Mouse (Mus musculus): ENCODE results near the gene Tex12.
A peak's percentile ranks its signal among the peaks of the same experiment; 100 is the strongest.

Gene Tex12

GRCm38 (mm10) chr9:50561145-50561917, at the start of gene Tex12:
Gene Tex12, minus strand, starts transcription at chr9:50561325.
- no peak for DNase-seq (ENCODE audit: extremely low read depth, low read depth)

DNA sequence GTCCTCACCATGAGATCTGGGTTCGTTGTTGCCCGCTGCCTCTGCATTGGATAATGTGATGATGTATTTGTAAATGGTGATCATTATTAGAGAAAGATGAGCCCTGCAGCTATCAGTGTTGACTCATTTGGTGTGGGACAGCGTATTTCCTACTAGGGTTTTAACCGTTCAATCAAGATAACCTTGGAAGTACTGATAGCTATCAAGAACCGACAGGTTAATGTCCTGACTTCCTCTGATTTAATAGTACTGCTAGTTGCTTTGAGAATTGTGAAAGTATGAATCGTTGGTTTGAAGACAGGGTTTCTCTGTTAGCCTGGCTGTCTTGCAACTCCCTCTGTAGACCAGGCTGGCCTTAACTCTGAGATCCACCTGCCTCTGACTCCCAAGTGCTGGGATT, 43.2 kb upstream of the Tex12 start:
- DNase-seq (ENCODE audit: extremely low read depth, low read depth) = no peak

DNA sequence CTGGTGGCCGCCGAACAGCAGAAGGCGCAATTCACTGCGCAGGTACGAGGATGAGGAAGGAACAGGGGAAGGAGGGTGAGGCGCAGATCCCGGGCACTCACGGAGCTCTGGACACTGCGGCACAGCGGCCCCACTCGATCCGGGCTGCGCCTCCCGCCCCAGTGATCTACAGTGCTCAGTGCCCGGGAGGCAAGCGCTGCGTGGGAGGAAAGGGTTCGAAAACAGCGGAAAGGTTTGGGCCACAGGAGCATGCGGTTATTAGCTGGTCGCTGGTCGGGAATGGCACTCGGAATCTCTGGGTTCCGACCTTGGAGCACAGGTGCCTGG, 42.8 kb upstream of the Tex12 start:
- DNase-seq (ENCODE audit: extremely low read depth, low read depth) = no peak

DNA sequence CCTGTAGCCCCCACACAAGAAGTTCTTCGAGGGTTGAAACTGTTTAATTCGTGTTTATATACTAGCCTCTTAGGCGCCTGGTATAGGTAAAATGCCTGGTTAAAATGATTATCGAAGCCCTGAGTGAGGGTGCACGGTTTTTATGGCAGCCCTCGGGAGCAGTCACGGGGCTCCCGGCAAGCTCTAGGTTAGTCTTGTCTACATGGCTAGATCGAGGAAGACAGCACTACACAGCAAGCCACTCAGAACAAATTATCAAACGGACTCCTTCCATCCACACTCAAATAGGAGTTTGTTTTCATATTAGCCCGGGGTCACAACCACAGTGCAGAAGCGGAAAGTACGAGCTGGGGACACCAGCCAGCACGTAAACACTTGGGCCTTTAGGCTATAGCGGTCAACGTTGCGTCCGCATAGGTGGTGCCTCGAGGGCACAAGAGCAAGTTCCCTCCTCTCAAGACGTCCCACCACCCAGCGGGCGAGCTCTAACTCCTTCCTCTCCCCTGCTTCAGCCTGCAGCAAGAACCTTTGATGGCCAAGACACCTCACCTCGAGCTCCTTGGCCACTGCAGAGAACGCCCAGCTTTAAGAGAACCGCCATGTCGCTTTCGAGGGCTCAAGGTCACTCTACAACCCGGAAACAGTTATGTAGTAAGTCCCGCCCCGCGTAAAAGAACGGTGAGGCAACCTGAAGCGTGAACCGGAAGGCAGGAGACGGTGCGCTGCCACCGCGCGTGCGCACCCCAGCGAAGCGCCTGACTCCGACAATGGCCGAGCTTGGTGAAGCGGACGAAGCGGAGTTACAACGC, 42.3 kb upstream of the Tex12 start, which contains the start of the genes Sdhd and Timm8b:
Sdhd (minus strand) TSS at position 624 of the 809 bp plus-strand sequence.
Timm8b (plus strand) TSS at position 722 of the 809 bp plus-strand sequence.
- DNase-seq (ENCODE audit: extremely low read depth, low read depth) = peak; percentile 92

- no peak for DNase-seq (ENCODE audit: extremely low read depth, low read depth)
Measured at GRCm38 (mm10) chr9:50602055-50602845, 41.1 kb upstream of the Tex12 start.

DNA sequence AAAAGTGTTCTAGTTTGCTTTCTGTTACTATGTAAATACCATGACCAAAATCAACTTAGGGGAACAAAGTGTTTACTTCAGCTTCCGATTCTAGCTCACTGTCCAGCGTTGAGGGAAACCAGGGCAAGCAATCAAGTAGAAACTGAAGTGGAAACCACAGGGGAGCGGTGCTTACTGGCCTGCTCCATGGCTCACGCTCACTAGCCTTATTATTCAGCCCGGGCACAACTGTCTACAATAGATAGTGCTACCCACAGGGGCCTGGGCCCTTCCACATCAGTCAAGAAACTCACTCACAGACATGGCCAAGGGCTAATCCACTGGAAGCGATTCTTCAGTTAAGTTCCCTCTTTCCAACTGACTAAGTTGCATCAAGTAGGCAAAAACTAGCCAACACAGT, 40.4 kb upstream of the Tex12 start:
- DNase-seq (ENCODE audit: extremely low read depth, low read depth) = peak; percentile 55

GRCm38 (mm10) chr9:50596973-50597372, 35.8 kb upstream of the Tex12 start:
- DNase-seq (ENCODE audit: extremely low read depth, low read depth) = no peak

- no peak for DNase-seq (ENCODE audit: extremely low read depth, low read depth)
Measured at GRCm38 (mm10) chr9:50594794-50595417, 33.8 kb upstream of the Tex12 start.

DNA sequence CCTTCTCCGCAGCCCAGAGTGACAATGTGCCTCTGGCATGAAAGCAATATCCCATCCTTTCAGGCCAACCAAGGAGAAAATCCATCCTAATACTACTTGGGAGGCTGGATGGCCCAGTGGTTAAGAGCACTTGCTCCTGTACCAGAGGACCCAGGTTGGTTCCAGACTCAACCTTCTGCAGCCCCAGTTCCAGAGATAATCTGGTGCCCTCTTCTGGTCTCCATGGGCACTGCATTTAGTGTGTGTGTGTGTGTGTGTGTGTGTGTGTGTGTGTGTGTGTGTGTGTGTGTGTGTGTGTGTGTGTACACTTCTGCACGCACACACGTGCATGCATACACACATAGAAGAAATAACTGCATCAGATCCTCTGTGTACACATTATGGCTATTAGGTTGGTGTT, 32.4 kb upstream of the Tex12 start:
- peak; percentile 28 for DNase-seq (ENCODE audit: extremely low read depth, low read depth)

DNA sequence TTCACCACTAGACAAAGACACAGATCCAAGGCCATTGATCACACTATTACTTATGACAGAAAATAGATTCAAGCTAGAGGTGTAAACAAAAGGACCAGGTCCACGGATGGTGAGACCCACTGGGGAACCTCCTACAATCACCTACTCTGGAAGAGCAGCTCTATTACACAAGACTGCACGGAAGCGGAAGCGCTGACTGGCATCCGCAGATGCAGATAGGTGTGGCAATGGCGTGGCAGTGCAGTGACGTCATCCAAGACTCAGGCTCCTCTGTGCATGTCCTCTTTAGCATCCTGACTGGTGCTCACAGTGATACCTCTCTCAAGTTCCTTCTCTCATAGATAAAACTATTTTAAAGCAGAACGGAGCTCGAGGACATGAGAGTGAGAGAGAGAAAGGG, 31.8 kb upstream of the Tex12 start:
- DNase-seq (ENCODE audit: extremely low read depth, low read depth) = no peak

DNA sequence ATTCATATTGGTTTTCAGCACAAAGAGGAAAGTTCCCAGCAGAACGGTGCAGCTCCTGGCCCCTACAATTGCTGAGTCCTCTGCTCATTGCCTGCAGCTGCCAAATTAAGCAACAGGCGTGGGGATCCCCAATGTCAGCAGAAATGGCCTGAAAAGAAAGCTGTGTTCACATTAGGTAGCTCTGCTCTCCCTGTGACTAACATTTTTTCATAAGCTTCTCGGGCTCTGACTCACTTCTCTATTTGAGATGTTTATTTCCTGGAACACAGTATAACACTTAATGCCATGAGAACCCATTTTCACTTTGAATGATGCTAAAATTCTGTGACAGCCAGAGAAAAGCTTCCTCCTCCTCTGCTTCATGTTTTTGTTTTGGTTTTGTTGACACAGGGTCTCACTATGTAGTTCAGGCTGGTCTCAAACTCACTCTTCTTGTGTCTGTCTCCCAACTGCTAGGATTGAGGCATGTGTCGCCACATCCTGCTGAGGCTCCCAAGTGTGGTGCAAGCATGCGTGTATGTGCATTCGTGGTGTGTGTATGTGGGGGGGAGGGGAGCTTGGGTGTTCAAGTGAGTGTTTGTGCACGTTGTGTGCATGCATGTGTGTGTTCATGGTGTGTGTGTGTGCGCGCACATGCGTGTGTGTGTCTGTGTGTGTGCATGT, 29.9 kb upstream of the Tex12 start:
- no peak for DNase-seq (ENCODE audit: extremely low read depth, low read depth)

DNA sequence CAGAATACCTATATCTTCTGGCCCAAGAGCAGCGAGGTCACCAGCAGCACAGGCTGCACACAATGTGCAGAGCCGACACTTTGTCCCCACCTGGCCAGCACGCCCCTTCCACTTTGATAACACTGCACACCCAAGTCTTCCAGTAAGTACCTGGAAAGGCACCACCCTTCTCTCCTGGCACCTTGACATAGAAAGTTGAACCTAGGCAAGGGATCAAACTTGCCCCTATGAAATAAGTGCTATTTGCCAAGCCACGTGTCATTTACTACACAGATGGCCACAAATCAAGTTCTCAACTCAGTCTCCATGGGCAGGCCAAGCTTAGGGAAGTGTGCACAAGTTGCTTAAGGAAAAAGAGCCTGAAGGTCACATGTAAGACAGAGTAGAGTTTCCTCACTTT, 25.8 kb upstream of the Tex12 start:
- DNase-seq (ENCODE audit: extremely low read depth, low read depth) = no peak

- no peak for DNase-seq (ENCODE audit: extremely low read depth, low read depth)
Measured at GRCm38 (mm10) chr9:50585145-50585818, 24.2 kb upstream of the Tex12 start.

DNA sequence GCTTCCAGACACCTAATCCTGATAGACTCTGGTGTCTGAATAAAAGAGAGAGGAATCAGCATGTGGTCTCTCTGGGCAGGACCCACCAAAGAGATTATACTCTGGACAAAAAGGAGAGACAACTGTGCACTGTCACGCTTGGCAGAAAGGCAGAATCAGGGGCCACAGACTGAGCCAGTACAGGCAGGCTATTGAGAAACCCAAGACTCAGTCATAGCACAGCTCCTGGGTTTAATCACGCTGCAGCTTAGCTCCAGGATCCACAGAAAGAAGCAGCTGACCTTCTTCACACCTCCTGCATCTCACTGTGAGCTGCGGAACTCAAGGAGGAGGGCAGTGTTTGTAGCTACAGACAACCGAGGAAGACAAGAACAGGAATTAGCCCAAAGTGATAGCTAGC, 19.2 kb upstream of the Tex12 start:
- no peak for DNase-seq (ENCODE audit: extremely low read depth, low read depth)

- no peak for DNase-seq (ENCODE audit: extremely low read depth, low read depth)
Measured at GRCm38 (mm10) chr9:50569599-50570525, 8.7 kb upstream of the Tex12 start.

- no peak for DNase-seq (ENCODE audit: extremely low read depth, low read depth)
Measured at GRCm38 (mm10) chr9:50567881-50568280, 6.8 kb upstream of the Tex12 start.

- no peak for DNase-seq (ENCODE audit: extremely low read depth, low read depth)
Measured at GRCm38 (mm10) chr9:50567372-50567771, 6.2 kb upstream of the Tex12 start.

DNA sequence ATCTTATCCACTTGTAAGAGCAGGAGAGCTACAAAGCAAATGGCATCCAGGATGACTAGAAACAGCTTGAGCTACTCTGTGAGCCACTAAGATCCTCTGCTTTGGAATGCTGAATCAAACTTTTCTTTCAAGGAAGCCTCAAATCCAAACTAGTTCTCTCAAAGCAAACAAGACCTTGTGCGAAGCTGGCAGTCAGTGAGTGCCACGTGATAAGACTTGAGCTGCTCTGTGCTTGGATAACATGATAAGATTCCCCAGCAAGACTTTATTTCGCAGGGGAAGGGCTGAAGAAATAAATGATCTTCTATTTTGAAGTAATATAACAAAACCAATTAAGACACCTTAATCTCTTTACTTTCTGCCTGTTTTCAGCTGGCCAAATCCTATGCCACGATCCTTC, 4.8 kb upstream of the Tex12 start:
- DNase-seq (ENCODE audit: extremely low read depth, low read depth) = no peak

- DNase-seq (ENCODE audit: extremely low read depth, low read depth) = no peak
Measured at GRCm38 (mm10) chr9:50565173-50565572, 4.0 kb upstream of the Tex12 start.
